Mouse (Mus musculus): ENCODE measurements around the gene Cd36.

DNA sequence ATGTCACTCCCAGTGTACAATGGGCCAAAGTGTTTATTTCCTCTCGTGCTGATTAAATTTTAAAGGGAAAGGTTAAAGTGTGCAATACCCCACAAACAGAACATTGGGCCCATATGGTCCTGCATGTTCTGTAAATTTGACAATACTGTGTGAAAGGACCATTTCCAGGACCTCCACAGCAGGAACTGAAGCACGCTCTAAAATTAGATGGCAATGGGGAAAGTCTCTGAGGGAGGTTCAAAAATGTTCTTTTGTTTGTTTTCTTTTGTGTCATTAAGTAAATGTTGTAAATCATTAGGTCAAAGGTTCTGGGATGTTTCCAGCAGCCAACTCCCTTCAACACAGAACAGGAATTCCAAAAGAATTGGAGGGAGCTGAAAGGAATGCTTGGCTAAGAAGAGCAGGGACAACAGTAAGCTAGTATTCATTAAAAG lies 35.5 kb upstream of the Cd36 start:
- TF ChIP-seq CTCF (IDR thresholded peaks at IDR 0.05; ENCODE audit: borderline replicate concordance, control insufficient read depth, extremely low read depth, insufficient read depth, low read length, poor library complexity) (no peak), POLR2A (IDR thresholded peaks at IDR 0.05; ENCODE audit: control insufficient read depth, extremely low read depth, insufficient read depth, low read length, poor library complexity) (no peak)
